Mouse (Mus musculus) liver, embryonic 14.5 days (tissue): ENCODE data around the gene Rtbdn. TPM values are rescaled to one million over a fixed set of nuclear protein-coding genes. Genes with fewer than 3 reads are reported as not detected.
A peak's percentile ranks its signal among the peaks of the same experiment; 100 is the strongest.

Source experiments
- ATAC-seq: fragments of 200-750 bp; cut with Nextera tagmentation; 2 replicates; pipeline ENCODE4 v1.8.0; 2017; ENCODE audit warnings: moderate number of reproducible peaks, mild to moderate bottlenecking, moderate library complexity; ENCODE audit not compliant: insufficient read depth
- DNase-seq, 3 experiments: peaks; one replicate each; pipeline ENCODE4 v3.0.0-alpha.2; 2012 to 2013; ENCODE audit warnings: low read depth in 3 of 3, low spot score in 3 of 3
- H3K27ac ChIP-seq: fragments of 300-500 bp; sonication (generic); 2 replicates; pipeline ENCODE4 v1.5.1; 2014; ENCODE audit warnings: moderate library complexity, mild to moderate bottlenecking, control low read depth, inconsistent platforms
- H3K27me3 ChIP-seq: fragments of 300-500 bp; sonication (generic); 2 replicates; pipeline ENCODE4 v1.6.1; 2014; ENCODE audit warnings: mild to moderate bottlenecking, low read length, moderate library complexity; ENCODE audit not compliant: control insufficient read depth, insufficient read depth
- H3K36me3 ChIP-seq: fragments of 300-500 bp; sonication (generic); replicated peaks from 2 replicates; pipeline ENCODE4 v1.6.1; 2014; ENCODE audit warnings: low read depth; ENCODE audit not compliant: control insufficient read depth, insufficient read depth
- H3K4me1 ChIP-seq, 2 experiments: fragments of 200-500 bp in 1 of 2; fragments of 300-500 bp in 1 of 2; sonication (generic) in 1 of 2; replicated peaks; 2 replicates each; pipeline ENCODE4 v1.6.1; 2012 to 2014; ENCODE audit warnings: antibody characterized with exemption in 1 of 2, inconsistent platforms in 1 of 2, low read length in 1 of 2; ENCODE audit not compliant: control insufficient read depth in 2 of 2, insufficient read depth in 2 of 2
- H3K4me2 ChIP-seq: fragments of 300-500 bp; sonication (generic); 2 replicates; pipeline ENCODE4 v1.6.1; 2014; ENCODE audit warnings: low read depth, mild to moderate bottlenecking, control low read depth, moderate library complexity
- H3K4me3 ChIP-seq, 2 experiments: fragments of 200-500 bp in 1 of 2; fragments of 300-500 bp in 1 of 2; sonication (generic) in 1 of 2; 2 replicates each; pipeline ENCODE4 v1.5.1; 2012 to 2014; ENCODE audit warnings: low read depth in 2 of 2, low read length in 2 of 2, mild to moderate bottlenecking in 2 of 2, control low read depth in 1 of 2, inconsistent platforms in 1 of 2, moderate library complexity in 1 of 2; ENCODE audit not compliant: insufficient read depth in 1 of 2
- H3K9ac ChIP-seq: fragments of 300-500 bp; sonication (generic); replicated peaks from 2 replicates; pipeline ENCODE4 v1.6.1; 2014; ENCODE audit warnings: mild to moderate bottlenecking, control low read depth, moderate library complexity
- H3K9me3 ChIP-seq: fragments of 300-500 bp; sonication (generic); 2 replicates; pipeline ENCODE4 v1.6.1; 2016; ENCODE audit warnings: low read length, mixed read lengths; ENCODE audit not compliant: control insufficient read depth
- CTCF ChIP-seq: IDR thresholded peaks from 2 replicates; pipeline ENCODE4 v1.5.1; 2016; ENCODE audit warnings: antibody characterized with exemption, low read depth, control low read depth
- EP300 ChIP-seq: IDR thresholded peaks from 2 replicates; pipeline ENCODE4 v1.6.1; 2016; ENCODE audit warnings: antibody characterized with exemption, low read depth
- WGBS: fragments of 180-500 bp; shearing (Covaris S2); extraction: QIAGEN DNeasy Blood & Tissue Kit; methylation state at CpG from one replicate; pipeline ENCODE4 v1.1.7; 2014; ENCODE audit not compliant: insufficient replicate concordance; 5-methylcytosine and 5-hydroxymethylcytosine counted together
- polyA plus RNA-seq, 2 experiments: library from polyadenylated mRNA; depleted of rRNA in 1 of 2; stranded (reverse) in 1 of 2; unstranded in 1 of 2; fragments of >200 nt; fragmentation: Nextera tagmentation in 1 of 2; extraction: Ambion mirVana in 1 of 2; gene quantifications; 2 replicates each; pipeline versions ENCODE4 v1.2.1 to v1.2.3; 2012 to 2014

Rtbdn gene
- polyA plus RNA-seq, 2 experiments = not detected

DNA sequence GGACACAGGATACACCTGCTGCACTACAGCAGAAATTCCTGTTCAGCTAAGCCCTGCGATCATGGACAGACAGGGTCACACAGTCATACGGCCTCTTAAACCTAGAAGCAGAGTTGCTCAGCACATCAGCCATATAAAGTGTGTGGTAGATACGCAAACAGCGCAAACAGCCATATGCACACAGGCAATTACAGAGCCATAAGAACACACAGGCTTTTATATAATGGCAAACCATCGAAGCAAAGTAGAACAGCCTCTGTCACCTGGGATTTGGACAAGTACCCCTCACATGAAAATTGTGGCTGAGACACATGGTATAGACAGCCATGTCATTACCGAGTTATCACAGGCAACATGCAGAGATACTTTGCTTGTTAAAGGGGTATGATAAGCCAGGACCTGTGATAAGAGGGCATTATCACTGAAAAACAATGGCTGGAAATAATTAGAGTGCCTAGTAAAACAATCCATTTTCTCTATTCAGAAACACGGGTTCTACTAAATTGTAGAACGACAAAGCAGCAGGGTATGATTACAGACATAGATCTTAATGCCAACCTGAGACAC, 39.7 kb downstream of the Rtbdn start:
- Histone ChIP-seq H3K9ac (peak overlapping the region; percentile 64), H3K4me3 (peak overlapping the region; percentile 41 to 55), H3K4me1 (peaks cover 43 to 46% of the 10 kb centered on the region in 2 experiments), H3K4me2 (peak overlapping the region; percentile 99), H3K27ac (peak overlapping the region; percentile 60), H3K9me3 (no peaks in the 10 kb centered on the region), H3K36me3 (no peaks in the 10 kb centered on the region), H3K27me3 (no peaks in the 10 kb centered on the region)
- no peak for ATAC-seq
- TF ChIP-seq EP300 (peak; percentile 53), CTCF (no peak)
- no peak for DNase-seq
- WGBS = 22% methylated on average over 8 of the region's 8 CpGs

DNA sequence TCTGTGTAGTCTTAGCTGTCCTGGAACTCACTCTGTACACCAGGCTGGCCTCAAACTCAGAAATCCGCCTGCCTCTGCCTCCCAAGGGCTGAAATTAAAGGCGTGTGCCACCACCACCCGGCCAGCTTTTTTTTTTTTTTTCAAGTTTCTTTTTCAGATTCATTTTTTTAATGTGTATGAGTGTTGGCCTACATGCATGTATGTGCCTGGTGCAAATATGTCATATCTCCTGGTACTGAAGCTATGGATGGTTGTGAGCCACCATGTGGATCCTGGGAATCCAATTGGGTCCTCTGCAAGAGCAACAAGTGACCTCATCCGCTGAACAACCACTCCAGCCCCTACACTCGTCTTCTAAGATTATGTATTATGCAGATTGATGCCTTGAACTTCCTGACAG, 40.6 kb downstream of the Rtbdn start:
- WGBS = 70% methylated on average over 5 of the region's 5 CpGs
- no peaks in the 10 kb centered on the region for H3K36me3 ChIP-seq
- TF ChIP-seq EP300 = no peak
- TF ChIP-seq CTCF = no peak
- ATAC-seq (no peak), DNase-seq (no peak)
- H3K4me1 ChIP-seq = peaks cover 43 to 46% of the 10 kb centered on the region in 2 experiments
- no peak overlapping the region for H3K27ac ChIP-seq
- H3K9ac ChIP-seq = no peak overlapping the region
- no peaks in the 10 kb centered on the region for H3K27me3 ChIP-seq
- H3K4me3 ChIP-seq = no peak overlapping the region
- no peaks in the 10 kb centered on the region for H3K9me3 ChIP-seq
- no peak overlapping the region for H3K4me2 ChIP-seq

GRCm38 (mm10) chr8:84987903-84988302, 41.1 kb downstream of the Rtbdn start:
- DNase-seq = no peak
- Histone ChIP-seq H3K4me3 (no peak overlapping the region), H3K4me2 (no peak overlapping the region), H3K9ac (no peak overlapping the region), H3K27ac (no peak overlapping the region), H3K9me3 (no peaks in the 10 kb centered on the region), H3K27me3 (no peaks in the 10 kb centered on the region), H3K36me3 (no peaks in the 10 kb centered on the region), H3K4me1 (peaks cover 40 to 43% of the 10 kb centered on the region in 2 experiments)
- no peak for ATAC-seq
- 65% methylated on average over 2 of the region's 2 CpGs for WGBS
- TF ChIP-seq EP300 (no peak), CTCF (no peak)

DNA sequence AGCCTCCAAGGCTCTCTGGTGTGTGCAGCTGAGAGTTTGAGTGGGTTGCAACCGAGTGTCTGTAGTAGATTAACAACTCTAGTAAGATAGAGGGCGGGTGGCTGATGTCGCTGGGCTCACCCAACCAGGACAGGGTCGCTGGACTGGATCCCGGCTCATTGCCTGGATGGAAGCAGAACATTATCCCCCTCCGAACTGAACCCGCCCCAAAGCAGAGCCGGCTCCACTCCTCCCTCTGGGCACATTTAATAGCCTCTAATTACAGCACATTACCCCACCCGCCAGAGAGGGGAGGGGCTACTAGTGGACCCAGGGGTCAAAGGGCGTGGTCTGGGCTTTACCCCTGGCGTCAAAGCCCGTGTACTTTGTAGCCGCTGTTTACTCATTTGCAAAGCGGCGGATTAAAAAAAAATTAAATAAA, 42.5 kb downstream of the Rtbdn start:
- peak overlapping the region; percentile 81 for H3K9ac ChIP-seq
- DNase-seq (no peak), ATAC-seq (no peak)
- no peaks in the 10 kb centered on the region for H3K36me3 ChIP-seq
- WGBS = 5% methylated on average over 15 of the region's 15 CpGs
- H3K27ac ChIP-seq = peak overlapping the region; percentile 87
- TF ChIP-seq CTCF (no peak), EP300 (peak; percentile 21; the same call in 1 of the 2 replicates)
- no peaks in the 10 kb centered on the region for H3K27me3 ChIP-seq
- peaks cover 37 to 38% of the 10 kb centered on the region in 2 experiments for H3K4me1 ChIP-seq
- no peaks in the 10 kb centered on the region for H3K9me3 ChIP-seq
- peak overlapping the region; percentile 88 for H3K4me2 ChIP-seq
- H3K4me3 ChIP-seq = peak overlapping the region in 1 of 2 experiments; percentile 59; a peak in 3 of 4 replicates

- H3K27ac ChIP-seq = peak overlapping the region; percentile 87
- WGBS = 0% methylated on average over 15 of the region's 15 CpGs
- ATAC-seq = peak; percentile 76
- no peaks in the 10 kb centered on the region for H3K36me3 ChIP-seq
- H3K4me1 ChIP-seq = peaks cover 32 to 34% of the 10 kb centered on the region in 2 experiments
- no peak for TF ChIP-seq EP300
- peak; percentile 96 for TF ChIP-seq CTCF
- H3K4me3 ChIP-seq = peak overlapping the region; percentile 43 to 59
- peak; percentile 88 to 94 (median 91) for DNase-seq
- H3K9ac ChIP-seq = peak overlapping the region; percentile 81
- no peaks in the 10 kb centered on the region for H3K27me3 ChIP-seq
- peak overlapping the region; percentile 88 for H3K4me2 ChIP-seq
- no peaks in the 10 kb centered on the region for H3K9me3 ChIP-seq
Measured at GRCm38 (mm10) chr8:84989810-84990209, 43.0 kb downstream of the Rtbdn start.
